Mouse (Mus musculus): ENCODE measurements around the gene Prn. TPM values are rescaled to one million over a fixed set of nuclear protein-coding genes. Genes with fewer than 3 reads are reported as not detected.

The Prn gene
- polyA plus RNA-seq, 1 experiment from 2014 or later, result not detected

DNA sequence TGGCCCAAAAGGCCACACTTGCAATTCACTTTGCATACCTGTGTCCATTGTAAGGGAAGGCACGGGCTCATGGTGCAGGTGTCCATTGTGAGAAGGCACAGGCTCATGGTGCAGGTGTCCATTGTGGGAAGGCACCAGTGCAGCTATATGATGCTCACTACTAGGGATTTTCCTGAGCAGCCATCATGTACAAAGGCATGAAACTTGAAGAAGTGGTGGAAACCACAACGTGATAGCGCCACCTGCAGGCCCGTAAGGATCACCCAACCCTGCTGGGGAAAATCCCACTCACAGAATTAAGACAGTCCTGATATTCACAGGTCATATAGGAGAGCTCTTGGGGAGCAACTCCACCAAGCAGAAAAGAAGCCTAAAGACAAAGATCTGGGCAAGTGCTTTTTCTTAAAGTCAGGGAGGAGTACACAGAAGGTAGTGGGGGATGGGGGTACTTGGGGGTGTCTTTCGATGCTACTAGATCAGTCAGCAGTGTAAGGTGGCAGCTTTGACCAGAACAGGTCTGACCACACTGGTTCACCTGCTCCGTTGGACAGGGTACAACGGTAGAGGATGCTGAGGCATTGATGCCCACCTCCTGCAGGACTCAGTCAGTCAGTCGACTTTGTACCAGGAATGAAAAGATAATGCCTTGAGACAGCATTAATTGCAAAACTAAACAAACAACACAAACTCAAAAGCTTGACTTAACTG, 29.8 kb downstream of the Prn start:
- ATAC-seq (ENCODE audit: low read depth), result peak; percentile 15; the same call in 1 of the 2 replicates
- WGBS, result 39% methylated on average over 8 of the region's 8 CpGs

GRCm38 (mm10) chr2:131940506-131940905, 30.7 kb downstream of the Prn start:
- H3K4me1 ChIP-seq (ENCODE audit: control insufficient read depth, insufficient read depth, low read length), result no peaks in the 10 kb centered on the region
- H3K27ac ChIP-seq (replicated peaks; ENCODE audit: low read depth, low read length), result no peak overlapping the region
- H3K9me3 ChIP-seq (ENCODE audit: control insufficient read depth, low read length), result no peaks in the 10 kb centered on the region
- H3K4me2 ChIP-seq (ENCODE audit: low read depth, low read length), result no peak overlapping the region
- no peak overlapping the region for H3K4me3 ChIP-seq (ENCODE audit: low read depth, low read length)
- H3K36me3 ChIP-seq (ENCODE audit: control insufficient read depth, insufficient read depth, low read length), result peaks cover 13% of the 10 kb centered on the region; the same call in 1 of the 2 replicates
- no peaks in the 10 kb centered on the region for H3K27me3 ChIP-seq (replicated peaks; ENCODE audit: control insufficient read depth, insufficient read depth, low read length)
- no peak for ATAC-seq (ENCODE audit: low read depth)
- 69% methylated on average over 3 of the region's 3 CpGs for WGBS
- H3K9ac ChIP-seq (ENCODE audit: low read depth, low read length), result no peak overlapping the region
- DNase-seq (ENCODE audit: low spot score), result no peak

More for the DNA sequence above, 29.8 kb downstream of the Prn start:
- Histone ChIP-seq H3K27ac (replicated peaks; ENCODE audit: low read depth, low read length) (no peak overlapping the region), H3K4me3 (ENCODE audit: low read depth, low read length) (no peak overlapping the region), H3K27me3 (replicated peaks; ENCODE audit: control insufficient read depth, insufficient read depth, low read length) (no peaks in the 10 kb centered on the region), H3K36me3 (ENCODE audit: control insufficient read depth, insufficient read depth, low read length) (peaks cover 13% of the 10 kb centered on the region; the same call in 1 of the 2 replicates), H3K4me1 (ENCODE audit: control insufficient read depth, insufficient read depth, low read length) (no peaks in the 10 kb centered on the region), H3K9ac (ENCODE audit: low read depth, low read length) (no peak overlapping the region), H3K9me3 (ENCODE audit: control insufficient read depth, low read length) (no peaks in the 10 kb centered on the region), H3K4me2 (ENCODE audit: low read depth, low read length) (no peak overlapping the region)
- peak; percentile 69 for DNase-seq (ENCODE audit: low spot score)

DNA sequence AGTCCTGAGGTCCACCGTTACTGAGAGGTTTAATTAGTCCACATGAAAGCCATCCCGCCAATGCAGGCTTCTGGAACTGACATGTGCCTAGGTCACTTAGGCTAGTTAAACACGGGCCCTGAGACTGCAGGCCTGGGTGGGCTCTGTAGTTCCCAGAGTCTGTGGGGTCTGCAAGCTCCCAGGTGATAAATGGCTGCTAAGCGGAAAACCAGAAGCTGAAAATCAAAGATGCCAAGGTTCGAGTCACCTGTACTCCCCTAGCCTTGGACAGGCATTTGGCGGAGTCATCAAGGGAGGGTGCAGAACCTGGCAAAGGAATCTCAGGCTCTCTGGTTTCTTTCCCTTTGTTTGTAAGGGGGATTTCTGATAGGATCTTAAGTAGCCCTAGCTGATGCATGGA, 31.7 kb downstream of the Prn start:
- Histone ChIP-seq H3K4me3 (ENCODE audit: low read depth, low read length) (no peak overlapping the region), H3K4me2 (ENCODE audit: low read depth, low read length) (no peak overlapping the region), H3K4me1 (ENCODE audit: control insufficient read depth, insufficient read depth, low read length) (no peaks in the 10 kb centered on the region), H3K9ac (ENCODE audit: low read depth, low read length) (no peak overlapping the region), H3K27me3 (replicated peaks; ENCODE audit: control insufficient read depth, insufficient read depth, low read length) (no peaks in the 10 kb centered on the region), H3K9me3 (ENCODE audit: control insufficient read depth, low read length) (no peaks in the 10 kb centered on the region), H3K36me3 (ENCODE audit: control insufficient read depth, insufficient read depth, low read length) (peaks cover 11% of the 10 kb centered on the region; the same call in 1 of the 2 replicates), H3K27ac (replicated peaks; ENCODE audit: low read depth, low read length) (no peak overlapping the region)
- no peak for ATAC-seq (ENCODE audit: low read depth)
- WGBS, result 76% methylated on average over 6 of the region's 6 CpGs
- DNase-seq (ENCODE audit: low spot score), result no peak

DNA sequence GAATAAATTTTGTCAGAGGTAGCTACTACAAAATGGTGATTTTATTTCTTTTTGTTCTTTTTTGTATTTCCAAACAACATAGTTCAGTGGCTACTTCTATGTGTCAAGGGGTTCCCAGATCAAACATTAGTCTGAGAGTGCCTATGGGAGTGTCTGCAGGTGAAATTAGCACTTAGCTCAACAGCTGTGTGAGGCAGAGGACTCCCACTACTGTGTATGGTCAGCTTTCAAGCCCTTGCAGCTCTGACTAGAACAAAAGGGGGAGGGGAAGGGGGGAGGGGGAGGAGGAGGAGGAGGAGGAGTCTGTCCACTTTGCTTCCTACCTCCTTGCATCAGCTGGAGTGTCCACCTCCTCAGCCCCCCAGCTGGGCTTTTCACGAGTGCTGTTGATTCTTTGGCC, 34.6 kb downstream of the Prn start:
- no peak for DNase-seq (ENCODE audit: low spot score)
- no peak overlapping the region for H3K27ac ChIP-seq (replicated peaks; ENCODE audit: low read depth, low read length)
- no peak overlapping the region for H3K4me3 ChIP-seq (ENCODE audit: low read depth, low read length)
- H3K9ac ChIP-seq (ENCODE audit: low read depth, low read length), result no peak overlapping the region
- H3K4me1 ChIP-seq (ENCODE audit: control insufficient read depth, insufficient read depth, low read length), result no peaks in the 10 kb centered on the region
- WGBS, result 0% methylated on average over 1 of the region's 1 CpGs
- H3K4me2 ChIP-seq (ENCODE audit: low read depth, low read length), result no peak overlapping the region
- H3K36me3 ChIP-seq (ENCODE audit: control insufficient read depth, insufficient read depth, low read length), result no peaks in the 10 kb centered on the region
- ATAC-seq (ENCODE audit: low read depth), result no peak
- H3K27me3 ChIP-seq (replicated peaks; ENCODE audit: control insufficient read depth, insufficient read depth, low read length), result no peaks in the 10 kb centered on the region
- H3K9me3 ChIP-seq (ENCODE audit: control insufficient read depth, low read length), result no peaks in the 10 kb centered on the region

- no peak overlapping the region for H3K9ac ChIP-seq (ENCODE audit: low read depth, low read length)
- no peak for DNase-seq (ENCODE audit: low spot score)
- H3K36me3 ChIP-seq (ENCODE audit: control insufficient read depth, insufficient read depth, low read length), result no peaks in the 10 kb centered on the region
- no peaks in the 10 kb centered on the region for H3K27me3 ChIP-seq (replicated peaks; ENCODE audit: control insufficient read depth, insufficient read depth, low read length)
- no peaks in the 10 kb centered on the region for H3K4me1 ChIP-seq (ENCODE audit: control insufficient read depth, insufficient read depth, low read length)
- no peak overlapping the region for H3K4me2 ChIP-seq (ENCODE audit: low read depth, low read length)
- no peak overlapping the region for H3K27ac ChIP-seq (replicated peaks; ENCODE audit: low read depth, low read length)
- no peak for ATAC-seq (ENCODE audit: low read depth)
- H3K9me3 ChIP-seq (ENCODE audit: control insufficient read depth, low read length), result no peaks in the 10 kb centered on the region
- WGBS, result 81% methylated on average over 8 of the region's 8 CpGs
- no peak overlapping the region for H3K4me3 ChIP-seq (ENCODE audit: low read depth, low read length)
Observed at GRCm38 (mm10) chr2:131945225-131945624, 35.5 kb downstream of the Prn start.

GRCm38 (mm10) chr2:131945765-131946164, 36.0 kb downstream of the Prn start:
- Histone ChIP-seq H3K9me3 (ENCODE audit: control insufficient read depth, low read length) (no peaks in the 10 kb centered on the region), H3K9ac (ENCODE audit: low read depth, low read length) (no peak overlapping the region), H3K4me2 (ENCODE audit: low read depth, low read length) (no peak overlapping the region), H3K36me3 (ENCODE audit: control insufficient read depth, insufficient read depth, low read length) (no peaks in the 10 kb centered on the region), H3K27ac (replicated peaks; ENCODE audit: low read depth, low read length) (no peak overlapping the region), H3K4me3 (ENCODE audit: low read depth, low read length) (no peak overlapping the region), H3K4me1 (ENCODE audit: control insufficient read depth, insufficient read depth, low read length) (no peaks in the 10 kb centered on the region), H3K27me3 (replicated peaks; ENCODE audit: control insufficient read depth, insufficient read depth, low read length) (0 out of 2 replicates have a peak, but pooled peaks cover 4% of the 10 kb centered on the region)
- 81% methylated on average over 6 of the region's 6 CpGs for WGBS
- DNase-seq (ENCODE audit: low spot score), result no peak
- no peak for ATAC-seq (ENCODE audit: low read depth)

DNA sequence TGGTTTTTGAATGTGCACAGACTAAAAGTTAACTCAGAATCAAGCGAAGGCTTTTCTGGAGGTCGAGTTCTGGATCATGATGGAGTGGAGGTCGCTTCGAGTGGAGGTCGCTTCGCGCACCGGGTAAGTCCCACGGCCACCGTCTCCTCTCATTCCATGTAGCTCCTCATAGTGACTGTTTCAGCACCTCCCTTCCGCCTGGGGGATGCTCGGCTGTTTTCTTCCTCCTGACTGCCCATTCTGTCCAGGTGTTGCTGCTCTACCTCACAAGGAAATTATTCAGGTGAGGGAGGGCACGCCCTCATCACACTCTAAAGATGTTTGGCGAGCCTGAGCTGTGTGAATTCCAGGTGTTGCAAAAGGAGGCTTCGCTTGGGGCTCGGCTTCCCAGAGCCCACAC, 36.6 kb downstream of the Prn start:
- Histone ChIP-seq H3K27ac (replicated peaks; ENCODE audit: low read depth, low read length) (no peak overlapping the region), H3K9me3 (ENCODE audit: control insufficient read depth, low read length) (no peaks in the 10 kb centered on the region), H3K4me1 (ENCODE audit: control insufficient read depth, insufficient read depth, low read length) (no peaks in the 10 kb centered on the region), H3K36me3 (ENCODE audit: control insufficient read depth, insufficient read depth, low read length) (no peaks in the 10 kb centered on the region), H3K9ac (ENCODE audit: low read depth, low read length) (no peak overlapping the region), H3K27me3 (replicated peaks; ENCODE audit: control insufficient read depth, insufficient read depth, low read length) (0 out of 2 replicates have a peak, but pooled peaks cover 7% of the 10 kb centered on the region), H3K4me3 (ENCODE audit: low read depth, low read length) (no peak overlapping the region), H3K4me2 (ENCODE audit: low read depth, low read length) (no peak overlapping the region)
- DNase-seq (ENCODE audit: low spot score) (no peak), ATAC-seq (ENCODE audit: low read depth) (no peak)
- WGBS, result 89% methylated on average over 16 of the region's 16 CpGs

GRCm38 (mm10) chr2:131948156-131948555, 38.4 kb downstream of the Prn start:
- 78% methylated on average over 3 of the region's 3 CpGs for WGBS

More at GRCm38 (mm10) chr2:131948156-131948555, 38.4 kb downstream of the Prn start:
- Histone ChIP-seq H3K4me2 (ENCODE audit: low read depth, low read length) (no peak overlapping the region), H3K9me3 (ENCODE audit: control insufficient read depth, low read length) (no peaks in the 10 kb centered on the region), H3K36me3 (ENCODE audit: control insufficient read depth, insufficient read depth, low read length) (no peaks in the 10 kb centered on the region), H3K4me3 (ENCODE audit: low read depth, low read length) (no peak overlapping the region), H3K4me1 (ENCODE audit: control insufficient read depth, insufficient read depth, low read length) (no peaks in the 10 kb centered on the region), H3K9ac (ENCODE audit: low read depth, low read length) (no peak overlapping the region), H3K27me3 (replicated peaks; ENCODE audit: control insufficient read depth, insufficient read depth, low read length) (peaks cover 19% of the 10 kb centered on the region; the same call in 1 of the 2 replicates), H3K27ac (replicated peaks; ENCODE audit: low read depth, low read length) (no peak overlapping the region)
- no peak for DNase-seq (ENCODE audit: low spot score)
- no peak for ATAC-seq (ENCODE audit: low read depth)
